Comparison of ENCODE assay signal across 10 mouse cellular contexts in the genomic region with DNA sequence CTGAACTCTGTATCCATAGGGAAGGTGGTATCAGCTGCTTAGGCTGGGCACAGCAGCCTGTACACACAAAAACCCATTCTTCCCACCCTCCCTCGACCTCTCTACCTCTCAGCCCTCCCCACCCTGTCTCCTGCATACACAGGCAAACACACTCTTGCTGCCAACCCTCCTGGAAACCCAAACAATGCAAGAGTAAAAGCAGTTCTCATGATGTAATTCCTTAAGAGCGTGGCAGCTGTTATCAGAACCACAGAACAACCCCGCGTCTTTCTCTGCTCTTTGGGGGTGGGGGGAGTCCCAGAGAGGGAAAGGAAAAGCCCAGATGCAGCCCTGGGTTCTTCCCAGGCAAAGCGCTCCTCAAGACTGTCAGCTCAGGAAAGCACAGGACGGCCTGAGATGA. TPM values are rescaled to one million over a fixed set of nuclear protein-coding genes. Genes with fewer than 3 reads are reported as not detected.
A peak's percentile ranks its signal among the peaks of the same experiment; 100 is the strongest.
DNase-seq lines count a peak whose midpoint lies in the region; ATAC-seq and TF ChIP-seq lines count a peak whose summit lies in the region.
"Had no signal": no experiment of that assay in that cellular context is flagged by ENCODE, and none has a peak within 500 bp of the region (broad histone marks: within the 10 kb centered on the region; RNA-seq: fewer than 3 reads in every experiment).

No protein-coding gene starts in this region.

- no peaks in the 10 kb centered on the region for H3K79me3 ChIP-seq in C2C12 (ENCODE audit: low read depth)

- no peak overlapping the region for H3K4me3 ChIP-seq in hindbrain, embryonic 15.5 days
- H3K4me3 ChIP-seq in hindbrain, postnatal 0 days (ENCODE audit: low read length) = no peak overlapping the region
- H3K4me3 ChIP-seq in C2C12 (ENCODE audit: insufficient read depth, poor library complexity, severe bottlenecking) = no peak overlapping the region
- H3K4me3 ChIP-seq in lung, embryonic 16.5 days (ENCODE audit: low read length) = no peak overlapping the region

- 46% methylated on average over 6 of the region's 6 CpGs for WGBS in hindbrain, embryonic 15.5 days
- WGBS in hindbrain, postnatal 0 days = 48% methylated on average over 6 of the region's 6 CpGs
- WGBS in lung, embryonic 16.5 days = 37% methylated on average over 6 of the region's 6 CpGs

- no peaks in the 10 kb centered on the region for H3K9me3 ChIP-seq in hindbrain, embryonic 15.5 days
- H3K9me3 ChIP-seq in hindbrain, postnatal 0 days (ENCODE audit: low read length) = no peaks in the 10 kb centered on the region
- H3K9me3 ChIP-seq in lung, embryonic 16.5 days (ENCODE audit: control insufficient read depth, low read length) = no peaks in the 10 kb centered on the region

- no peaks in the 10 kb centered on the region for H3K79me2 ChIP-seq in C2C12 (ENCODE audit: control insufficient read depth, insufficient read depth)

- TF ChIP-seq CTCF in hindbrain, postnatal 0 days (IDR thresholded peaks at IDR 0.05; ENCODE audit: low read depth) = no peak
- TF ChIP-seq CTCF in C2C12 (IDR thresholded peaks at IDR 0.05; ENCODE audit: control insufficient read depth, insufficient read depth, insufficient read length) = no peak
- TF ChIP-seq CTCF in brain, embryonic 14.5 days (IDR thresholded peaks at IDR 0.05; ENCODE audit: borderline replicate concordance, extremely low read depth, insufficient read depth, insufficient read length) = no peak

- H3K9ac ChIP-seq in hindbrain, embryonic 15.5 days = no peak overlapping the region
- H3K9ac ChIP-seq in hindbrain, postnatal 0 days (replicated peaks; ENCODE audit: low read length) = no peak overlapping the region; the same call in 1 of the 2 replicates
- no peak overlapping the region for H3K9ac ChIP-seq in lung, embryonic 16.5 days (ENCODE audit: low read length)

- TF ChIP-seq POLR2A in brain, embryonic 14.5 days (IDR thresholded peaks at IDR 0.05; ENCODE audit: borderline replicate concordance, extremely low read depth, insufficient read depth, insufficient read length, poor library complexity, severe bottlenecking) = no peak

- DNase-seq in hindbrain, postnatal 0 days (ENCODE audit: low spot score) = no peak
- peak; percentile 83 for DNase-seq in brain, embryonic 14.5 days (ENCODE audit: low read depth)
- no peak for DNase-seq in spleen, postnatal 14 days (ENCODE audit: low spot score in 2 of 2)
- no peak for DNase-seq in left cerebral cortex, postnatal 14 days (ENCODE audit: low spot score in 2 of 2)
- DNase-seq: cerebellum, adult 18-20 months; gastrocnemius, postnatal 10 days; thymus, postnatal 4 days had no signal

- no peaks in the 10 kb centered on the region for H3K27me3 ChIP-seq in hindbrain, embryonic 15.5 days
- H3K27me3 ChIP-seq in hindbrain, postnatal 0 days (ENCODE audit: insufficient read depth, low read length) = no peaks in the 10 kb centered on the region
- no peaks in the 10 kb centered on the region for H3K27me3 ChIP-seq in C2C12 (ENCODE audit: control insufficient read depth, insufficient read depth, insufficient read length)
- no peaks in the 10 kb centered on the region for H3K27me3 ChIP-seq in lung, embryonic 16.5 days (ENCODE audit: control insufficient read depth, insufficient read depth, low read depth, low read length)

- no peak for ATAC-seq in hindbrain, embryonic 15.5 days (ENCODE audit: low FRiP score, low read depth)
- ATAC-seq in hindbrain, postnatal 0 days = no peak
- peak; percentile 48 for ATAC-seq in lung, embryonic 16.5 days (ENCODE audit: low read depth)

- H3K4me1 ChIP-seq in hindbrain, embryonic 15.5 days (replicated peaks) = peaks cover 50% of the 10 kb centered on the region
- peaks cover 15% of the 10 kb centered on the region; the same call in 1 of the 2 replicates for H3K4me1 ChIP-seq in hindbrain, postnatal 0 days (ENCODE audit: insufficient read depth, low read length)
- H3K4me1 ChIP-seq in lung, embryonic 16.5 days (replicated peaks; ENCODE audit: control insufficient read depth, insufficient read depth, low read length) = 0 out of 2 replicates have a peak, but pooled peaks cover 4% of the 10 kb centered on the region

- intact Hi-C loops in left cerebral cortex, postnatal 14 days (cut with DNase I) = loop anchor here (5.0 kb wide), 1 partner anchor 128 kb away; a partner anchor contains a TSS

- H3K36me3 ChIP-seq in hindbrain, embryonic 15.5 days = no peaks in the 10 kb centered on the region
- no peaks in the 10 kb centered on the region for H3K36me3 ChIP-seq in hindbrain, postnatal 0 days (ENCODE audit: insufficient read depth, low read length)
- H3K36me3 ChIP-seq in C2C12 (ENCODE audit: control insufficient read depth, insufficient read depth) = no peaks in the 10 kb centered on the region
- no peaks in the 10 kb centered on the region for H3K36me3 ChIP-seq in lung, embryonic 16.5 days (ENCODE audit: control insufficient read depth, insufficient read depth, low read length)

- H3K4me2 ChIP-seq in hindbrain, embryonic 15.5 days = no peak overlapping the region
- H3K4me2 ChIP-seq in hindbrain, postnatal 0 days (ENCODE audit: low read depth, low read length) = no peak overlapping the region
- H3K4me2 ChIP-seq in lung, embryonic 16.5 days (ENCODE audit: low read depth, low read length) = no peak overlapping the region

- H3ac ChIP-seq in C2C12 (ENCODE audit: control insufficient read depth, insufficient read length, low read depth) = no peak overlapping the region

- H3K27ac ChIP-seq in hindbrain, embryonic 15.5 days (replicated peaks) = peak overlapping the region; percentile 49; the same call in 1 of the 2 replicates
- no peak overlapping the region for H3K27ac ChIP-seq in hindbrain, postnatal 0 days
- H3K27ac ChIP-seq in lung, embryonic 16.5 days (ENCODE audit: low read length) = no peak overlapping the region

TF ChIP-seq in C2C12, 6 proteins besides CTCF, POLR2A, EP300 and RAD21:
- no peak for TF ChIP-seq CEBPB (IDR thresholded peaks at IDR 0.05; ENCODE audit: low read depth)
- TF ChIP-seq MYOD1 (IDR thresholded peaks at IDR 0.05; ENCODE audit: control insufficient read depth, insufficient read length, low read depth) = peak; percentile 72

RNA-seq across cellular contexts. Expression of a gene that starts 25.8 kb away (rescaled TPM):
- 37.2 and 42.8 TPM in 2 replicates for polyA plus RNA-seq in hindbrain, embryonic 15.5 days (2015; fragmentation: Nextera tagmentation; extraction: Ambion mirVana)
- 69.9 and 75.5 TPM in 2 replicates for total RNA-seq in hindbrain, postnatal 0 days (2014; rRNA removed)
- polyA plus RNA-seq in hindbrain, postnatal 0 days (2015; fragmentation: Nextera tagmentation; extraction: Ambion mirVana) = 18.8 and 20.7 TPM in 2 replicates
- polyA plus RNA-seq in C2C12 (2012; fragmentation: generic; extraction: Trizol) = 0.47 TPM
- 81.6 and 91.6 TPM in 2 replicates for polyA plus RNA-seq in brain, embryonic 14.5 days (2012; rRNA removed)
- 5.2 and 5.3 TPM in 2 replicates for polyA plus RNA-seq in lung, embryonic 16.5 days (2015; fragmentation: Nextera tagmentation; extraction: Ambion mirVana)
- total RNA-seq in left cerebral cortex, postnatal 14 days (2021) = 10 to 100 TPM; 60.3 to 64.5 TPM
